Mouse (Mus musculus) brain, embryonic 14.5 days (tissue): ENCODE data around the gene Timp3.

Experiments used
- CTCF ChIP-seq: fragments of 200-500 bp; IDR thresholded peaks from 2 replicates; pipeline ENCODE4 v1.5.1; 2012; ENCODE audit warnings: inconsistent platforms, mild to moderate bottlenecking, moderate library complexity, borderline replicate concordance; ENCODE audit not compliant: insufficient read depth, insufficient read length; ENCODE audit errors: extremely low read depth
- POLR2A ChIP-seq: fragments of 200-500 bp; IDR thresholded peaks from 2 replicates; pipeline ENCODE4 v1.6.1; 2012; ENCODE audit warnings: mild to moderate bottlenecking, inconsistent platforms, borderline replicate concordance; ENCODE audit not compliant: poor library complexity, insufficient read depth, insufficient read length, severe bottlenecking; ENCODE audit errors: extremely low read depth

GRCm38 (mm10) chr10:86397577-86398346, 97.6 kb downstream of the Timp3 start:
- TF ChIP-seq CTCF (no peak), POLR2A (no peak)
